In the genomic region with DNA sequence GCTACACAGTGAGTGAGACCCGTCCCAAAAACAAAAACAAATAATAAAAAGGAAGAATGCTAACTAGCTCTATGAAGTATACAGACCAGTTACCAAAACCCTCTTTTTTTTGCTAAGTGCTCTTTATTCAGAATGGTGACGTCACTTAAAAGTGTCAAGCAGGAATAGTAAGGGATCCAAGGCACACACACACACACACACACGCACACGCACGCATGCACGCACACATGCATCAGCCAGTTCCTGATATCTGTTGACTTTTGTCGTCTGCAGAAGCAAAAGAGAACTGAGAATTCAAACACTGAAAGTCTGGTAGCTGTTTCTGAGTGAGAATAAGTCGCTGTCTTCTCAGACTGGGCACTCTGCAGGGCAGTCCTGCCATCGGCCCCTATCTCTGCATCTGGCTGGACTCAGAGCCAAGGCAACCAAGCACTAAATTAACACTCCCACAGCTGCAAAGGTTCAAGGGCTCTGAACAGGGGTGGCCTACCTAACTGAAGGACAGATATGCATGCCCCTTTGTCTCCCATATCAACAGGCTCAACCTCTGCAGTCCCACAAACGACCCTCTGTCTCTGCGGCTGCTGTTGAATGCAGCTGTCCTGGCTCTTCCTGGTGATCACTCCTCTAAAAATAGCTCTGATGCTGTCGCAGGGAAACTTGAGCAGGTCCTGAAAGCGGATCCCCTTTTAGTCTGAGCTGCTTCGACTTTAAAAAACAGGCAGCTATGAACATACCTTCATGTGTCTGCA, we compare ENCODE assay signal across 9 mouse cellular contexts.
DNase-seq lines count a peak whose midpoint lies in the region; ATAC-seq and TF ChIP-seq lines count a peak whose summit lies in the region.
"Had no signal": no experiment of that assay in that cellular context is flagged by ENCODE, and none has a peak within 500 bp of the region (broad histone marks: within the 10 kb centered on the region; RNA-seq: fewer than 3 reads in every experiment).

No protein-coding gene starts in this region.

- ATAC-seq in limb, embryonic 12.5 days (ENCODE audit: insufficient number of reproducible peaks, insufficient read depth, low FRiP score, low TSS enrichment, low read depth), result peak; percentile 56; the same call in 1 of the 2 replicates

- intact Hi-C loops in heart, postnatal 36 days (cut with DNase I), result no loop called here
- intact Hi-C loops in gastrocnemius, adult 2 months (cut with DNase I), result loop anchor here (5.0 kb wide), 2 partner anchors 71 to 89 kb away; no protein-coding TSS in a partner anchor

- 58% methylated on average over 14 of the region's 14 CpGs for WGBS in limb, embryonic 12.5 days

- H3K27me3 ChIP-seq in limb, embryonic 12.5 days, result no peaks in the 10 kb centered on the region

- peaks cover 71% of the 10 kb centered on the region for H3K4me1 ChIP-seq in limb, embryonic 12.5 days (replicated peaks)

- H3K9ac ChIP-seq in limb, embryonic 12.5 days (replicated peaks), result no peak overlapping the region

- H3K36me3 ChIP-seq in limb, embryonic 12.5 days, result no peaks in the 10 kb centered on the region

- peak; percentile 93 for DNase-seq in heart, adult 11 months
- no peak for DNase-seq in heart, postnatal 36 days
- peak; percentile 29 for DNase-seq in Muller cell, postnatal 12 days (ENCODE audit: inconsistent ontology term)
- peak; percentile 72 for DNase-seq in gastrocnemius, adult 2 months
- no peak for DNase-seq in urinary bladder, postnatal 4 days (ENCODE audit: low spot score in 2 of 2)
- no peak for DNase-seq in adrenal gland, postnatal 14 days
- DNase-seq in left cerebral cortex, adult 9 months (ENCODE audit: low spot score in 2 of 2), result no peak

- no peaks in the 10 kb centered on the region for H3K9me3 ChIP-seq in limb, embryonic 12.5 days

- H3K27ac ChIP-seq in gastrocnemius, adult 2 months, result peak overlapping the region; percentile 94
- peak overlapping the region; percentile 2; the same call in 1 of the 2 replicates for H3K27ac ChIP-seq in limb, embryonic 12.5 days
- H3K27ac ChIP-seq: macrophage had no signal

- no peak for TF ChIP-seq CTCF in gastrocnemius, adult 2 months (IDR thresholded peaks at IDR 0.05)

- peak overlapping the region; percentile 73 for H3K4me3 ChIP-seq in gastrocnemius, adult 2 months
- H3K4me3 ChIP-seq in limb, embryonic 12.5 days (replicated peaks), result no peak overlapping the region

- no peak overlapping the region for H3K4me2 ChIP-seq in limb, embryonic 12.5 days

Comparison
In these comparisons a context has a peak if more than half of its experiments do, and no peak if none do; other contexts are left out.
1. DNase-seq: peak in heart, adult 11 months (single experiment), Muller cell, postnatal 12 days (single experiment) and gastrocnemius, adult 2 months (single experiment); none in heart, postnatal 36 days (0 of 2), urinary bladder, postnatal 4 days (0 of 2), adrenal gland, postnatal 14 days (single experiment) and left cerebral cortex, adult 9 months (0 of 2).